Mouse (Mus musculus) embryonic fibroblast, embryonic 13.5 days (primary cell): Measurements from ENCODE around the gene Cyp27b1.
"Not testable (repeated sequence)": the region's sequence is repeated elsewhere in the genome, so short reads cannot be mapped to it uniquely, and the experiment has no call there.

ENCODE experiments used
- CTCF ChIP-seq: IDR thresholded peaks from 2 replicates; pipeline ENCODE4 v1.5.1; 2011; ENCODE audit warnings: mild to moderate bottlenecking, control low read depth, low read length, moderate library complexity, borderline replicate concordance; ENCODE audit not compliant: insufficient read depth
- POLR2A ChIP-seq: IDR thresholded peaks from 2 replicates; pipeline ENCODE4 v1.6.1; 2011; ENCODE audit warnings: low read depth, mild to moderate bottlenecking, control low read depth, low read length, moderate library complexity

DNA sequence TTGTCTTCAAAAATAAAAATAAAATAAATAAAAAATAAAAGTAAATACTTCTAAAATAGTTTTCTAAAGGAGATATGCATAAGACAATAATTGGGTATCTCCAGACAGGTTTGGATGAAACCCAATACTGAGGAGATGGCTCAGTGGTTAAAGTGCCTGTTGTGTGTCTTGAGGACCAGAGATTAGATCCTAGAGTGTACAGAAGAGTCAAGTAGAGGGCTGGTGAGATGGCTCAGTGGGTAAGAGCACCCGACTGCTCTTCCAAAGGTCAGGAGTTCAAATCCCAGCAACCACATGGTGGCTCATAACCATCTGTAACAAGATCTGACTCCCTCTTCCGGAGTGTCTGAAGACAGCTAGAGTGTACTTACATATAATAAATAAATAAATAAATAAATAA is 24.9 kb downstream of the Cyp27b1 start:
- not testable (repeated sequence) for TF ChIP-seq CTCF, POLR2A
